Mouse (Mus musculus) heart, embryonic 10.5 days (tissue): ENCODE measurements at regions not wholly inside any gene's neighbourhood (a gene's known extent, or its start where the extent isn't known, plus 50 kb on each side); places are given as distances from the start of the nearest gene placed in this dataset.

Experiments
- DNase-seq: peaks from one replicate; pipeline ENCODE4 v3.0.0-alpha.2; 2017; ENCODE audit warnings: low spot score
- H3K27ac ChIP-seq: fragments of 300-500 bp; sonication (generic); 2 replicates; pipeline ENCODE4 v1.5.1; 2016; ENCODE audit warnings: mild to moderate bottlenecking
- H3K27me3 ChIP-seq: fragments of 300-500 bp; sonication (generic); 2 replicates; pipeline ENCODE4 v1.6.1; 2016; ENCODE audit warnings: mild to moderate bottlenecking; ENCODE audit not compliant: poor library complexity, insufficient read depth, severe bottlenecking
- H3K36me3 ChIP-seq: fragments of 300-500 bp; sonication (generic); 2 replicates; pipeline ENCODE4 v1.6.1; 2016; ENCODE audit warnings: mild to moderate bottlenecking, moderate library complexity
- H3K4me1 ChIP-seq: fragments of 300-500 bp; sonication (generic); 2 replicates; pipeline ENCODE4 v1.6.1; 2016; ENCODE audit warnings: mild to moderate bottlenecking
- H3K4me3 ChIP-seq: fragments of 300-500 bp; sonication (generic); 2 replicates; pipeline ENCODE4 v1.5.1; 2016; ENCODE audit warnings: mild to moderate bottlenecking, moderate library complexity
- H3K9me3 ChIP-seq: fragments of 300-500 bp; sonication (generic); 2 replicates; pipeline ENCODE4 v1.6.1; 2016; ENCODE audit warnings: mild to moderate bottlenecking, moderate library complexity
- WGBS: fragments of 180-500 bp; shearing (Covaris S2); methylation state at CpG from one replicate; pipeline ENCODE4 v1.1.7; 2016; 5-methylcytosine and 5-hydroxymethylcytosine counted together

GRCm38 (mm10) chr5:133172686-133173085 is 629.5 kb upstream of the Auts2 start:
- 84% methylated on average over 4 of the region's 4 CpGs for WGBS
- H3K27me3 ChIP-seq: no peaks in the 10 kb centered on the region
- DNase-seq: no peak
- H3K9me3 ChIP-seq: no peaks in the 10 kb centered on the region
- no peaks in the 10 kb centered on the region for H3K36me3 ChIP-seq
- no peak overlapping the region for H3K27ac ChIP-seq
- H3K4me3 ChIP-seq: no peak overlapping the region
- peaks cover 6% of the 10 kb centered on the region; the same call in 1 of the 2 replicates for H3K4me1 ChIP-seq

GRCm38 (mm10) chr5:133171266-133171665 is 628.1 kb upstream of the Auts2 start:
- Histone ChIP-seq H3K36me3 (no peaks in the 10 kb centered on the region), H3K9me3 (no peaks in the 10 kb centered on the region), H3K4me1 (peaks cover 6% of the 10 kb centered on the region; the same call in 1 of the 2 replicates), H3K27ac (no peak overlapping the region), H3K4me3 (no peak overlapping the region), H3K27me3 (no peaks in the 10 kb centered on the region)
- DNase-seq: no peak
- 70% methylated on average over 1 of the region's 1 CpGs for WGBS

GRCm38 (mm10) chr5:133167576-133167975 is 624.4 kb upstream of the Auts2 start:
- H3K27me3 ChIP-seq: no peaks in the 10 kb centered on the region
- WGBS: 83% methylated on average over 2 of the region's 2 CpGs
- no peaks in the 10 kb centered on the region for H3K9me3 ChIP-seq
- peak; percentile 16 for DNase-seq
- no peaks in the 10 kb centered on the region for H3K4me1 ChIP-seq
- no peak overlapping the region for H3K27ac ChIP-seq
- no peaks in the 10 kb centered on the region for H3K36me3 ChIP-seq
- no peak overlapping the region for H3K4me3 ChIP-seq

GRCm38 (mm10) chr5:133167001-133167461 is 623.9 kb upstream of the Auts2 start:
- DNase-seq: peak; percentile 17
- Histone ChIP-seq H3K36me3 (no peaks in the 10 kb centered on the region), H3K4me3 (no peak overlapping the region), H3K27ac (no peak overlapping the region), H3K9me3 (no peaks in the 10 kb centered on the region), H3K27me3 (no peaks in the 10 kb centered on the region), H3K4me1 (no peaks in the 10 kb centered on the region)
- 49% methylated on average over 5 of the region's 5 CpGs for WGBS

- no peak overlapping the region for H3K4me3 ChIP-seq
- no peak for DNase-seq
- H3K9me3 ChIP-seq: no peaks in the 10 kb centered on the region
- 50% methylated on average over 5 of the region's 5 CpGs for WGBS
- H3K27ac ChIP-seq: no peak overlapping the region
- no peaks in the 10 kb centered on the region for H3K36me3 ChIP-seq
- H3K4me1 ChIP-seq: no peaks in the 10 kb centered on the region
- H3K27me3 ChIP-seq: no peaks in the 10 kb centered on the region
Measured at GRCm38 (mm10) chr5:133156115-133156857, 613.1 kb upstream of the Auts2 start.

GRCm38 (mm10) chr5:133145996-133146395 is 602.9 kb upstream of the Auts2 start:
- no peak overlapping the region for H3K27ac ChIP-seq
- no peaks in the 10 kb centered on the region for H3K9me3 ChIP-seq
- H3K36me3 ChIP-seq: no peaks in the 10 kb centered on the region
- no peak for DNase-seq
- no peaks in the 10 kb centered on the region for H3K4me1 ChIP-seq
- H3K27me3 ChIP-seq: no peaks in the 10 kb centered on the region
- no peak overlapping the region for H3K4me3 ChIP-seq

GRCm38 (mm10) chr5:133143679-133144078 is 600.5 kb upstream of the Auts2 start:
- H3K4me3 ChIP-seq: no peak overlapping the region
- no peaks in the 10 kb centered on the region for H3K27me3 ChIP-seq
- 86% methylated on average over 1 of the region's 1 CpGs for WGBS
- no peaks in the 10 kb centered on the region for H3K4me1 ChIP-seq
- no peaks in the 10 kb centered on the region for H3K36me3 ChIP-seq
- H3K27ac ChIP-seq: no peak overlapping the region
- H3K9me3 ChIP-seq: no peaks in the 10 kb centered on the region
- DNase-seq: no peak

- Histone ChIP-seq H3K36me3 (no peaks in the 10 kb centered on the region), H3K9me3 (no peaks in the 10 kb centered on the region), H3K4me1 (no peaks in the 10 kb centered on the region), H3K27ac (no peak overlapping the region), H3K27me3 (no peaks in the 10 kb centered on the region), H3K4me3 (no peak overlapping the region)
- WGBS: 77% methylated on average over 11 of the region's 11 CpGs
- no peak for DNase-seq
Measured at GRCm38 (mm10) chr5:133142401-133143115, 599.4 kb upstream of the Auts2 start.

GRCm38 (mm10) chr5:133131042-133131441 is 587.9 kb upstream of the Auts2 start:
- Histone ChIP-seq H3K9me3 (no peaks in the 10 kb centered on the region), H3K4me3 (no peak overlapping the region), H3K36me3 (no peaks in the 10 kb centered on the region), H3K27ac (no peak overlapping the region), H3K27me3 (no peaks in the 10 kb centered on the region), H3K4me1 (no peaks in the 10 kb centered on the region)
- 89% methylated on average over 2 of the region's 2 CpGs for WGBS
- DNase-seq: no peak

GRCm38 (mm10) chr5:133130316-133130715 is 587.2 kb upstream of the Auts2 start:
- no peak overlapping the region for H3K27ac ChIP-seq
- H3K4me3 ChIP-seq: no peak overlapping the region
- H3K9me3 ChIP-seq: no peaks in the 10 kb centered on the region
- H3K36me3 ChIP-seq: no peaks in the 10 kb centered on the region
- no peak for DNase-seq
- no peaks in the 10 kb centered on the region for H3K4me1 ChIP-seq
- no peaks in the 10 kb centered on the region for H3K27me3 ChIP-seq
- 66% methylated on average over 6 of the region's 6 CpGs for WGBS

GRCm38 (mm10) chr5:133124223-133124622 is 581.1 kb upstream of the Auts2 start:
- Histone ChIP-seq H3K27ac (no peak overlapping the region), H3K4me1 (no peaks in the 10 kb centered on the region), H3K36me3 (no peaks in the 10 kb centered on the region), H3K9me3 (no peaks in the 10 kb centered on the region), H3K27me3 (no peaks in the 10 kb centered on the region), H3K4me3 (no peak overlapping the region)
- 83% methylated on average over 2 of the region's 2 CpGs for WGBS
- DNase-seq: no peak

- H3K27ac ChIP-seq: no peak overlapping the region
- DNase-seq: no peak
- WGBS: 79% methylated on average over 4 of the region's 4 CpGs
- H3K9me3 ChIP-seq: no peaks in the 10 kb centered on the region
- no peaks in the 10 kb centered on the region for H3K27me3 ChIP-seq
- no peaks in the 10 kb centered on the region for H3K36me3 ChIP-seq
- no peak overlapping the region for H3K4me3 ChIP-seq
- H3K4me1 ChIP-seq: no peaks in the 10 kb centered on the region
Measured at GRCm38 (mm10) chr5:133113946-133114345, 570.8 kb upstream of the Auts2 start.

- Histone ChIP-seq H3K27me3 (no peaks in the 10 kb centered on the region), H3K4me1 (no peaks in the 10 kb centered on the region), H3K27ac (no peak overlapping the region), H3K36me3 (no peaks in the 10 kb centered on the region), H3K4me3 (no peak overlapping the region), H3K9me3 (no peaks in the 10 kb centered on the region)
- WGBS: 91% methylated on average over 2 of the region's 2 CpGs
- no peak for DNase-seq
Measured at GRCm38 (mm10) chr5:133113183-133113582, 570.0 kb upstream of the Auts2 start.
